Mouse (Mus musculus): ENCODE data around the gene Gcm1.

DNA sequence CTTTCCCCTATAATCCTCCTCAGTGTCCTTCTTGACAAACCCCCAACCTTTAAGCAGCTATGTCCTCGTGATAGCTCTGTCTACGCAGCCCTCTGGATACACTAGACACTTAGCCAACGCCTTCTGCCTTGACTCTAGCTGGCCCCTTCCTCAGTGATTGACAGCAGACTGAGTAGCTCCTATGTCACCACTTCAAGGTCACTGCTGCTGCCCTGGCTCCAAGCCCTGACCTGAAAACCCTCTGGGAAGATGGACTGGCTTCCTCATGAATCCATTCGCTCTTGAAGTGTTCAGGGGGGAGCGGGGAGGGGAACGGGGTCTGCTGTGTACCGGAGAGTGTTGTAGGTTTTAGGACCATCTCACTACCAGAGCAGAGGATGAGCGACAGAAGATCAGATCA is 15.9 kb upstream of the Gcm1 start:
- TF ChIP-seq CTCF (IDR thresholded peaks at IDR 0.05; ENCODE audit: low read depth, low read length) (no peak), POLR2A (IDR thresholded peaks at IDR 0.05; ENCODE audit: insufficient read depth, low read length) (no peak), EP300 (IDR thresholded peaks at IDR 0.05; ENCODE audit: insufficient read depth, low read depth, low read length) (no peak)

All from ES-Bruce4 (cell line).